Mouse (Mus musculus) liver, embryonic 16.5 days (tissue): Measurements from ENCODE around the gene Svs1. TPM values are rescaled to one million over a fixed set of nuclear protein-coding genes. Genes with fewer than 3 reads are reported as not detected.

Source experiments
- ATAC-seq: fragments of 200-750 bp; cut with Nextera tagmentation; 2 replicates; pipeline ENCODE4 v1.8.0; 2017; ENCODE audit warnings: low read depth, mild to moderate bottlenecking, moderate number of reproducible peaks, moderate library complexity
- H3K27ac ChIP-seq: fragments of 300-500 bp; sonication (generic); 2 replicates; pipeline ENCODE4 v1.5.1; 2014; ENCODE audit warnings: mild to moderate bottlenecking, low read length
- H3K27me3 ChIP-seq: fragments of 300-500 bp; sonication (generic); 2 replicates; pipeline ENCODE4 v1.6.1; 2014; ENCODE audit warnings: low read depth, low read length, mixed read lengths; ENCODE audit not compliant: control insufficient read depth, insufficient read depth
- H3K36me3 ChIP-seq: fragments of 300-500 bp; sonication (generic); 2 replicates; pipeline ENCODE4 v1.6.1; 2014; ENCODE audit warnings: mild to moderate bottlenecking; ENCODE audit not compliant: control insufficient read depth, insufficient read depth
- H3K4me1 ChIP-seq: fragments of 300-500 bp; sonication (generic); 2 replicates; pipeline ENCODE4 v1.6.1; 2014; ENCODE audit warnings: low read depth, low read length, mixed read lengths; ENCODE audit not compliant: control insufficient read depth
- H3K4me2 ChIP-seq: fragments of 300-500 bp; sonication (generic); 2 replicates; pipeline ENCODE4 v1.6.1; 2014; ENCODE audit warnings: low read depth, low read length, mixed read lengths
- H3K4me3 ChIP-seq: fragments of 300-500 bp; sonication (generic); 2 replicates; pipeline ENCODE4 v1.5.1; 2014; ENCODE audit warnings: low read depth, mild to moderate bottlenecking, low read length
- H3K9ac ChIP-seq: fragments of 300-500 bp; sonication (generic); 2 replicates; pipeline ENCODE4 v1.6.1; 2014; ENCODE audit warnings: low read depth, low read length
- H3K9me3 ChIP-seq: fragments of 300-500 bp; sonication (generic); replicated peaks from 2 replicates; pipeline ENCODE4 v1.6.1; 2016; ENCODE audit warnings: low read length; ENCODE audit not compliant: control insufficient read depth
- WGBS: fragments of 180-500 bp; shearing (Covaris S2); extraction: QIAGEN DNeasy Blood & Tissue Kit; methylation state at CpG from one replicate; pipeline ENCODE4 v1.1.7; 2014; ENCODE audit not compliant: insufficient replicate concordance; 5-methylcytosine and 5-hydroxymethylcytosine counted together
- polyA plus RNA-seq: library from polyadenylated mRNA; unstranded; fragments of >200 nt; fragmentation: Nextera tagmentation; extraction: Ambion mirVana; gene quantifications from 2 replicates; pipeline ENCODE4 v1.2.1, GENCODE M21; 2015

Gene Svs1
- polyA plus RNA-seq, 1 experiment from 2014 or later: not detected

DNA sequence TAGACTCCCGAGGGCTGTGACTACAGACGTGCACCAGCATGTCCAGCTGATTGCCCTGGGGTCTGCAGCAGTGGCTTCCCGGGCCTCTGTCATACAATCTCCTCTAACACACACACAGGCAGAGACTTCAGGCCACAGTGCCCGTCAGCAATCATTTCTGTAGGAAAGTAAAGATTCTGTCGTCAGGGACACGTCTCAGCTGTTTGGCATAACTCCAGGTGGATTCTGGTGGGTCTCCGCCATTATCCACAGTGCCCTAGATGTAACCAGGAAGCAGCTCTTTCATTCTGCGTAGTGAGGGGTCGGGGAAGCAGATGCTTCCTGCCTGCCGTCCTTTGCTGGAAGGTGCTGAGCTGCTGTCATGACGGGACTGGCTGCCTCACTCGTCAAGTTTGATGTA is 30.5 kb downstream of the Svs1 start:
- 16% methylated on average over 12 of the region's 12 CpGs for WGBS
- Histone ChIP-seq H3K4me3 (no peak overlapping the region), H3K27me3 (no peaks in the 10 kb centered on the region), H3K9me3 (no peaks in the 10 kb centered on the region), H3K4me2 (no peak overlapping the region), H3K36me3 (no peaks in the 10 kb centered on the region), H3K4me1 (no peaks in the 10 kb centered on the region; the same call in 1 of the 2 replicates), H3K27ac (no peak overlapping the region), H3K9ac (no peak overlapping the region)
- no peak for ATAC-seq

DNA sequence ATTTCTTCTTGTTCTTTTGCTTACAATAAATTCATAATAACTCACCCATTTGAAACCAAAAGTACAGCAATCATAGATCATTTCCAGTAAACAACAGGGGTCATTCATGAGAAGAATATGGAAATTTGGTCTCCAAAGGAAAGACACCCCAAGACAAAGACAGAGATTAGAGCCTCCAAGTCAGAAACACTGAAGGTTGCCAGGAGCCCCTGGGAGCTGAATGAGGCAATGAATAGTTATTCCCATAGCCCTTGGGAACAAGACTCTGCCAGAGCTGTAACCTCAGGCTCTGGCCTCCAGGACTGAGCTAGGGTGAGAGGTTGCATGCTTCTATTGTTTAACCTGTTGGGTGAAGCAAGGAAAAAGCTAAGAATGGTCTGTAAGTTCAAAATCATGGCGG is 32.7 kb downstream of the Svs1 start:
- no peaks in the 10 kb centered on the region; the same call in 1 of the 2 replicates for H3K4me1 ChIP-seq
- no peak overlapping the region for H3K9ac ChIP-seq
- WGBS: 65% methylated on average over 1 of the region's 1 CpGs
- no peak for ATAC-seq
- no peak overlapping the region for H3K27ac ChIP-seq
- H3K4me2 ChIP-seq: no peak overlapping the region
- no peaks in the 10 kb centered on the region for H3K27me3 ChIP-seq
- H3K4me3 ChIP-seq: no peak overlapping the region
- no peaks in the 10 kb centered on the region for H3K36me3 ChIP-seq
- H3K9me3 ChIP-seq: no peaks in the 10 kb centered on the region

DNA sequence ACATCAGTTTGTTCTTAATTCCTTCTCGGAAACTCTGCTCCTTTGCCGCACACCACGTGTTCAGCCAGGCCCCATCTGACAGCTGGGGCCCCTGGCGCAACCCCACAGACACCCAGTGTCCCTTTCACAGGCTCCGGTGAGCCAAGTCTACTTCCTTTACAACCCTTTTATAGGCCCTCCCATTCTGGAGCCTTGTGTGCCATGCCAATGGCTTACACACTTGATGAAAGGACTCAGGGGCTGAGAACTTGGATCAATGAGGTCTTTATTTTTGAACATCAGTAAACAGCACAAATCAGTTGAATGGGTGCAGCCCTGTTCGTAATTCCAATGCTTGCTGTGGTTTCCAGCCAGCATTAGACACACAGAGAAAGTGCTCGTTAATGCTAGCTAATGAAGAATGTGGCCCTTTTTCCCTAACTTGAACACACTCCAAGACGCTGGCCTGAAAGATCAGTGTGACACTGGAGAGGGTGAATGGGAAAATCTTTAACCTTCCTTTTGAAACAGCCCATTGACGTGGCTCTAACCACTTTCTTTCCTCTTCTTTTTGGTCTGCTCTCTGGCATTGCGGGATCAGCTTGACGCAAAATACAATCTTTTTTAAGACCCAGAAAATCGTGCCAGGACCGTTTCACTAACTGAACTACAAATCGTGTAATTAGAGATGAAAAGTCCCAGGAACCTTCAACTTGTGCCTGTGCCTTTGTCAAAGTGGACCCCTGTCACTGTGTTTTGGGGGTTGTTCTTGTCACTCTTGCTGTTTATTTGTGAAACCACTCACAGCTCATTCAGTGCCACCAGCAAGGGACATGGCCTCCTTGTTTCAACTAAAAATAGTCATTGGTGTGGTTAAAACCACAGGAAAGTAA is 34.7 kb downstream of the Svs1 start:
- H3K36me3 ChIP-seq: no peaks in the 10 kb centered on the region
- 52% methylated on average over 14 of the region's 14 CpGs for WGBS
- ATAC-seq: no peak

DNA sequence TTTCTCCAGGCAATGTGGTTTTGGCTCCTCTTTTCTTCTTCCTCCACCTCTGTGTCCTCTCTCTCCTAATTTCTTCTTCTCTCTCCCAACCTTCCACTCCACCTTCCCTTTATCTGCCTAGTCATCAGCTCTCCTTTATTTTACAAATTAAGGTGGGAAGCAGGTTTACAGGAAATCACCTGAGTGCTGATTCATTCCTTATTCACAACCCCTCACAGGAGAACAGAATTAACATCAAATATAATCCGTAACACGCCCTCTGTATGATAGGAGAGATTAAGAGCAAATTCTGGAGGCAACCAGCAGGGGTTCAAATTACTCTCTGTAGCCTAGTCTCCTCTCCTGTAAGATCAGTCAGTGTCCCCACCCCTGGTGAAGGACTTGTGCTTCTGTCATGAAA is 35.7 kb downstream of the Svs1 start:
- Histone ChIP-seq H3K9me3 (no peaks in the 10 kb centered on the region), H3K27me3 (no peaks in the 10 kb centered on the region)
- 57% methylated on average over 2 of the region's 2 CpGs for WGBS

More for the DNA sequence above, 34.7 kb downstream of the Svs1 start:
- H3K4me3 ChIP-seq: no peak overlapping the region
- H3K4me2 ChIP-seq: no peak overlapping the region
- no peaks in the 10 kb centered on the region for H3K27me3 ChIP-seq
- H3K4me1 ChIP-seq: no peaks in the 10 kb centered on the region; the same call in 1 of the 2 replicates
- H3K9ac ChIP-seq: no peak overlapping the region
- H3K9me3 ChIP-seq: no peaks in the 10 kb centered on the region
- no peak overlapping the region for H3K27ac ChIP-seq

DNA sequence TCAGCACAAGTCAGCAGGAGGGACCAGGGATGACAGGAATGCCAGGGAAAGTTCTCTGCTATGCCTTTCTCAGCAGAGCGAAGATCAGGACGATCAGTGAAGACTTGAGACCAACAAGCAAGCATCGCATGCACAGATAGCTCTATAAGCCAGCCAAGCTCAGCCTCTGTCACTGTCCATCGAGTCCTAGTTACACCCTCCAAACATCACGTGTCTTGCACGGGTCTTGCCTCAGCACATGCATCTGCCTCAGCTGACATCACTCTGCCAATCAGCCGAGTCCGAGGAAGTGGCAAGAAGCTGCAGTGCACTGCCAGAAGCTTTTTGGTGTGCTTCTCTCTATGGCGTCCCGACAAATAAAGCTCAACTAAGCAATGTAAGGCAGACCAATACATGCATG is 36.7 kb downstream of the Svs1 start:
- H3K4me2 ChIP-seq: no peak overlapping the region
- H3K27ac ChIP-seq: no peak overlapping the region
- no peaks in the 10 kb centered on the region; the same call in 1 of the 2 replicates for H3K4me1 ChIP-seq
- no peaks in the 10 kb centered on the region for H3K36me3 ChIP-seq
- ATAC-seq: no peak
- WGBS: 51% methylated on average over 10 of the region's 10 CpGs
- no peaks in the 10 kb centered on the region for H3K9me3 ChIP-seq
- H3K4me3 ChIP-seq: no peak overlapping the region
- H3K9ac ChIP-seq: no peak overlapping the region
- H3K27me3 ChIP-seq: no peaks in the 10 kb centered on the region

More for the DNA sequence above, 35.7 kb downstream of the Svs1 start:
- no peak for ATAC-seq
- Histone ChIP-seq H3K9ac (no peak overlapping the region), H3K36me3 (no peaks in the 10 kb centered on the region), H3K27ac (no peak overlapping the region), H3K4me1 (no peaks in the 10 kb centered on the region; the same call in 1 of the 2 replicates), H3K4me2 (no peak overlapping the region), H3K4me3 (no peak overlapping the region)

DNA sequence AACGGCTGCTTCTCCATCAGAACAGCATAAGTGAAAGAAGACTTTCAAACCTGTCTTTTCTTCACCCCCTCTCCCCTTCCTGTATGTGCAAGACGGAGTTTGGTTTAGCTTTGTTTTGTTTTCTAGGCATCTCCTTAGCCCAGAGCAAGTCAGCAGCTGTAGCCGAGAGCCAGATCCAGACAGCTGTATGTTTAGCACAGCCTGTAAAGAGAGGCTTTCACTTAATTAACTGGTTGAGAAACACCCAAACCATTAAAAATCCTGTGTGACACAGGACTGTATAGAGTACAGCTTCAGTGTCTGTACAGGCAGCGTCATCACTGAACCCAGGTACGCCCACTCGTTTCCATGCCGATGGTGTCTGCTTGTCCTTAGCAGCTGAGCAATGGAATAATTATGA is 38.6 kb downstream of the Svs1 start:
- no peaks in the 10 kb centered on the region for H3K36me3 ChIP-seq
- no peak overlapping the region for H3K4me2 ChIP-seq
- 71% methylated on average over 7 of the region's 7 CpGs for WGBS
- H3K27me3 ChIP-seq: no peaks in the 10 kb centered on the region
- H3K9me3 ChIP-seq: no peaks in the 10 kb centered on the region
- no peak for ATAC-seq
- H3K4me1 ChIP-seq: no peaks in the 10 kb centered on the region; the same call in 1 of the 2 replicates
- no peak overlapping the region for H3K4me3 ChIP-seq
- H3K9ac ChIP-seq: no peak overlapping the region
- no peak overlapping the region for H3K27ac ChIP-seq

DNA sequence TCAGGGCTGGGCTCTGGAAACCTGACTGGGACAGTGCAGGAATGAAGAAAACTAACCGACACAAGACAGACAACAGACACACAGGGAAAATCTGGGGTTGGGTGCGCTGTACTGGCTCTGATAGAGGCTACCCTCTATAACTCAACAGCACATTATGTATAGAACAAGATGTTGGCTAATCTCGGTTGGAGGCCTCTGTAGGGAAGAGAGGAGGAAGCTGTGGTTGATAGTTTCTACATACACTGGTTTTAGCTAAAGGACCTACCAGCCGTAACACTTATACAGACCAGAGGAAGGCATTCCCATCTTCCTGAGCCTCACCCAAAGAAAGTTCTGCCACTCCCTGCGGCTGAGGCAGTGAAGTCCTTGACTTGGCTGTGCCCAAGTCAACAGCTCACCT is 39.8 kb downstream of the Svs1 start:
- H3K27me3 ChIP-seq: no peaks in the 10 kb centered on the region
- no peaks in the 10 kb centered on the region for H3K36me3 ChIP-seq
- H3K4me2 ChIP-seq: no peak overlapping the region
- H3K27ac ChIP-seq: no peak overlapping the region
- ATAC-seq: no peak
- no peaks in the 10 kb centered on the region for H3K9me3 ChIP-seq
- no peaks in the 10 kb centered on the region for H3K4me1 ChIP-seq
- H3K4me3 ChIP-seq: no peak overlapping the region
- WGBS: 26% methylated on average over 5 of the region's 5 CpGs
- H3K9ac ChIP-seq: no peak overlapping the region

DNA sequence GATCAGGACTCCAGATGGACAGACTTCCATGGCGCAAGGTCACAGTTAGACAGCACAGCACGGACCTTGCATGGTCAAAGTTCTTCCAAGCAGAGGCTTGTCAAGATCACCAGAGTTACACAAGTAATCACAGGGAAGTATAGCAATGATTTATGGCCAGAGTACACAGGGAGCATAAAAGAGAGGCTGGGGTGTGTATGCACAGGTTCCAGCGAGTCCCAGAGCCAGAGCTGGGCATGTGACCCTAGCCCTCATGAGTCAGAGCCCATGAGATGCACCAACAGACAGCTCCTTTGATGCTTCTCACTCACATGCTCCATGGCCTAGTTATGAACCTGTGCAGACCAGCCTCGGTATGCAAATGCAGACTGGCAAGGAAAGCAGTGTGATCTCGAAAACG is 41.4 kb downstream of the Svs1 start:
- Histone ChIP-seq H3K4me2 (no peak overlapping the region), H3K4me3 (no peak overlapping the region), H3K36me3 (no peaks in the 10 kb centered on the region), H3K9me3 (no peaks in the 10 kb centered on the region), H3K9ac (no peak overlapping the region), H3K27ac (no peak overlapping the region), H3K4me1 (no peaks in the 10 kb centered on the region), H3K27me3 (no peaks in the 10 kb centered on the region)
- WGBS: 60% methylated on average over 6 of the region's 6 CpGs
- ATAC-seq: no peak

DNA sequence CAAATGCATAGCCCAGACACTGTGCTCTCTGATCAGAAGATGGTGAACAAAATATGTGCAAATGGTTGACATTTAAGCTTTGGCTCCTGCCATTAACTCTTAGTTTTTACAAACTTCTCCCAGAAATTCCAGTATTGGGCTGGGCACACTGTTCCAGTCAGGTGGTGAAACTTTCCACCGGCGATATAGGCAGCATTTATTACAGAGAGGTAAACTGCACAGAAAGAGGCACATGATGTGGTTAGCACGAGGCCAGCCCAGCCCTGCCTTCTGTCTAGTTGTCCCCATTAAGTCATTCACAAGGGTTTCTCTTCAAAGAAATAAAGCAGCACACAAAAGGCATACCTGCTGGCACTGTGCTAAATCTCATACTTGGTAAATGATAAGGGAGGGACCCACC is 42.0 kb downstream of the Svs1 start:
- WGBS: 66% methylated on average over 3 of the region's 3 CpGs
- Histone ChIP-seq H3K4me1 (no peaks in the 10 kb centered on the region), H3K27me3 (no peaks in the 10 kb centered on the region), H3K9me3 (no peaks in the 10 kb centered on the region), H3K36me3 (no peaks in the 10 kb centered on the region), H3K9ac (no peak overlapping the region), H3K4me2 (no peak overlapping the region), H3K4me3 (no peak overlapping the region), H3K27ac (no peak overlapping the region)
- ATAC-seq: no peak
